Mouse (Mus musculus): ENCODE measurements around the gene Tmem37. TPM values are rescaled to one million over a fixed set of nuclear protein-coding genes. Genes with fewer than 3 reads are reported as not detected.
A peak's percentile ranks its signal among the peaks of the same experiment; 100 is the strongest.

The Tmem37 gene
- 7.3 and 10.7 TPM in 2 replicates for polyA plus RNA-seq (2015; fragmentation: Nextera tagmentation; extraction: Ambion mirVana)

- peak within 1 kb of the TSS; percentile 93 for H3K4me2 ChIP-seq
- peak within 1 kb of the TSS; percentile 22; the same call in 1 of the 2 replicates for H3K27ac ChIP-seq
- H3K4me1 ChIP-seq (replicated peaks): peaks cover 25% of the 10 kb centered on the region
- 3% methylated on average over 40 of the region's 40 CpGs for WGBS
- H3K36me3 ChIP-seq: no peaks in the 10 kb centered on the region
- H3K27me3 ChIP-seq: no peaks in the 10 kb centered on the region
- peak within 1 kb of the TSS; percentile 52 for H3K4me3 ChIP-seq
- peak within 1 kb of the TSS; percentile 55 for H3K9ac ChIP-seq
- H3K9me3 ChIP-seq (replicated peaks): no peaks in the 10 kb centered on the region
- peak; percentile 85 for ATAC-seq (replicated peaks; ENCODE audit: insufficient number of reproducible peaks, insufficient read depth, low FRiP score, low read depth)
Measured at GRCm38 (mm10) chr1:120073519-120074306, at the start of gene Tmem37. TSS of gene Tmem37 (minus strand) at chr1:120074074.

GRCm38 (mm10) chr1:120122634-120123383 lies 48.9 kb upstream of the Tmem37 start:
- Histone ChIP-seq H3K27me3 (no peaks in the 10 kb centered on the region), H3K9me3 (replicated peaks) (no peaks in the 10 kb centered on the region), H3K4me1 (replicated peaks) (peaks cover 25% of the 10 kb centered on the region), H3K9ac (no peak overlapping the region), H3K36me3 (no peaks in the 10 kb centered on the region), H3K27ac (no peak overlapping the region), H3K4me2 (no peak overlapping the region), H3K4me3 (no peak overlapping the region)
- ATAC-seq (replicated peaks; ENCODE audit: insufficient number of reproducible peaks, insufficient read depth, low FRiP score, low read depth): no peak
- WGBS: 85% methylated on average over 8 of the region's 8 CpGs

- WGBS: 84% methylated on average over 9 of the region's 9 CpGs
- no peak for ATAC-seq (replicated peaks; ENCODE audit: insufficient number of reproducible peaks, insufficient read depth, low FRiP score, low read depth)
- H3K4me1 ChIP-seq (replicated peaks): peaks cover 31% of the 10 kb centered on the region
- H3K27ac ChIP-seq: peak overlapping the region; percentile 96
- no peaks in the 10 kb centered on the region for H3K9me3 ChIP-seq (replicated peaks)
- H3K4me3 ChIP-seq: peak overlapping the region; percentile 66
- no peaks in the 10 kb centered on the region for H3K27me3 ChIP-seq
- peak overlapping the region; percentile 60 for H3K9ac ChIP-seq
- H3K4me2 ChIP-seq: peak overlapping the region; percentile 78
- H3K36me3 ChIP-seq: no peaks in the 10 kb centered on the region
Measured at GRCm38 (mm10) chr1:120121930-120122530, 48.2 kb upstream of the Tmem37 start.

- Histone ChIP-seq H3K9ac (peak within 1 kb of the TSS; percentile 66), H3K4me3 (peak within 1 kb of the TSS; percentile 66), H3K27ac (peak within 1 kb of the TSS; percentile 96), H3K4me1 (replicated peaks) (peaks cover 33% of the 10 kb centered on the region), H3K36me3 (peaks cover under 1% of the 10 kb centered on the region; the same call in 1 of the 2 replicates), H3K27me3 (no peaks in the 10 kb centered on the region), H3K4me2 (peak within 1 kb of the TSS; percentile 78), H3K9me3 (replicated peaks) (no peaks in the 10 kb centered on the region)
- peak; percentile 93 for ATAC-seq (replicated peaks; ENCODE audit: insufficient number of reproducible peaks, insufficient read depth, low FRiP score, low read depth)
- under 1% methylated on average over 52 of the region's 52 CpGs for WGBS
Measured at GRCm38 (mm10) chr1:120120969-120121811, 47.3 kb upstream of the Tmem37 start, which contains the start of the genes Dbi and 3110009E18Rik. TSS of gene Dbi (minus strand) at chr1:120121078. TSS of gene 3110009E18Rik (plus strand) at chr1:120121187.

- H3K9ac ChIP-seq: peak overlapping the region; percentile 66
- peaks cover 8% of the 10 kb centered on the region for H3K36me3 ChIP-seq
- no peaks in the 10 kb centered on the region for H3K9me3 ChIP-seq (replicated peaks)
- H3K4me2 ChIP-seq: peak overlapping the region; percentile 78
- ATAC-seq (replicated peaks; ENCODE audit: insufficient number of reproducible peaks, insufficient read depth, low FRiP score, low read depth): peak; percentile 44
- H3K27me3 ChIP-seq: no peaks in the 10 kb centered on the region
- 2% methylated on average over 24 of the region's 24 CpGs for WGBS
- H3K4me3 ChIP-seq: peak overlapping the region; percentile 66
- H3K27ac ChIP-seq: peak overlapping the region; percentile 96
- peaks cover 41% of the 10 kb centered on the region for H3K4me1 ChIP-seq (replicated peaks)
Measured at GRCm38 (mm10) chr1:120120141-120120968, 46.5 kb upstream of the Tmem37 start.

- H3K4me2 ChIP-seq: peak overlapping the region; percentile 78
- ATAC-seq (replicated peaks; ENCODE audit: insufficient number of reproducible peaks, insufficient read depth, low FRiP score, low read depth): no peak
- peak overlapping the region; percentile 66 for H3K9ac ChIP-seq
- H3K36me3 ChIP-seq: peaks cover 18% of the 10 kb centered on the region
- peak overlapping the region; percentile 66 for H3K4me3 ChIP-seq
- H3K4me1 ChIP-seq (replicated peaks): peaks cover 41% of the 10 kb centered on the region
- peak overlapping the region; percentile 96 for H3K27ac ChIP-seq
- no peaks in the 10 kb centered on the region for H3K9me3 ChIP-seq (replicated peaks)
- 70% methylated on average over 4 of the region's 4 CpGs for WGBS
- H3K27me3 ChIP-seq: no peaks in the 10 kb centered on the region
Measured at GRCm38 (mm10) chr1:120119389-120119788, 45.5 kb upstream of the Tmem37 start.

GRCm38 (mm10) chr1:120118854-120119253 lies 45.0 kb upstream of the Tmem37 start:
- 75% methylated on average over 2 of the region's 2 CpGs for WGBS
- H3K36me3 ChIP-seq: peaks cover 23% of the 10 kb centered on the region
- H3K4me2 ChIP-seq: peak overlapping the region; percentile 78
- no peaks in the 10 kb centered on the region for H3K27me3 ChIP-seq
- H3K9me3 ChIP-seq (replicated peaks): no peaks in the 10 kb centered on the region
- peaks cover 41% of the 10 kb centered on the region for H3K4me1 ChIP-seq (replicated peaks)
- ATAC-seq (replicated peaks; ENCODE audit: insufficient number of reproducible peaks, insufficient read depth, low FRiP score, low read depth): no peak
- H3K27ac ChIP-seq: no peak overlapping the region
- H3K9ac ChIP-seq: no peak overlapping the region
- H3K4me3 ChIP-seq: no peak overlapping the region

GRCm38 (mm10) chr1:120116106-120116505 lies 42.2 kb upstream of the Tmem37 start:
- WGBS: 53% methylated on average over 11 of the region's 11 CpGs
- H3K9me3 ChIP-seq (replicated peaks): no peaks in the 10 kb centered on the region
- H3K9ac ChIP-seq: no peak overlapping the region
- H3K4me2 ChIP-seq: no peak overlapping the region
- H3K27ac ChIP-seq: peak overlapping the region; percentile 68
- ATAC-seq (replicated peaks; ENCODE audit: insufficient number of reproducible peaks, insufficient read depth, low FRiP score, low read depth): no peak
- peaks cover 41% of the 10 kb centered on the region for H3K4me1 ChIP-seq (replicated peaks)
- H3K4me3 ChIP-seq: no peak overlapping the region
- no peaks in the 10 kb centered on the region for H3K27me3 ChIP-seq
- H3K36me3 ChIP-seq: peaks cover 35% of the 10 kb centered on the region

GRCm38 (mm10) chr1:120115671-120116081 lies 41.8 kb upstream of the Tmem37 start:
- H3K4me3 ChIP-seq: no peak overlapping the region
- H3K4me1 ChIP-seq (replicated peaks): peaks cover 41% of the 10 kb centered on the region
- ATAC-seq (replicated peaks; ENCODE audit: insufficient number of reproducible peaks, insufficient read depth, low FRiP score, low read depth): peak; percentile 10; the same call in 1 of the 2 replicates
- H3K4me2 ChIP-seq: no peak overlapping the region
- no peak overlapping the region for H3K9ac ChIP-seq
- peak overlapping the region; percentile 68 for H3K27ac ChIP-seq
- no peaks in the 10 kb centered on the region for H3K9me3 ChIP-seq (replicated peaks)
- WGBS: 73% methylated on average over 9 of the region's 9 CpGs
- H3K36me3 ChIP-seq: peaks cover 35% of the 10 kb centered on the region
- no peaks in the 10 kb centered on the region for H3K27me3 ChIP-seq

Measured in heart, embryonic 15.5 days (tissue).